Mouse (Mus musculus): ENCODE results near the gene Terb2. TPM values are rescaled to one million over a fixed set of nuclear protein-coding genes. Genes with fewer than 3 reads are reported as not detected.
"Not testable (repeated sequence)": the region's sequence is repeated elsewhere in the genome, so short reads cannot be mapped to it uniquely, and the experiment has no call there.

The Terb2 gene
- polyA plus RNA-seq, 1 experiment from 2014 or later, result not detected

GRCm38 (mm10) chr2:122217075-122217474 lies 31.0 kb downstream of the Terb2 start:
- not testable (repeated sequence) for H3K9ac ChIP-seq; H3K27me3 ChIP-seq; H3K9me3 ChIP-seq (replicated peaks); H3K27ac ChIP-seq; H3K36me3 ChIP-seq; ATAC-seq (replicated peaks; ENCODE audit: low FRiP score); H3K4me1 ChIP-seq; H3K4me3 ChIP-seq (replicated peaks); H3K4me2 ChIP-seq
- 92% methylated on average over 4 of the region's 4 CpGs for WGBS

GRCm38 (mm10) chr2:122218234-122218633 lies 32.2 kb downstream of the Terb2 start:
- H3K9me3 ChIP-seq (replicated peaks), result no peaks in the 10 kb centered on the region
- no peaks in the 10 kb centered on the region for H3K4me1 ChIP-seq
- WGBS, result 45% methylated on average over 2 of the region's 2 CpGs

GRCm38 (mm10) chr2:122221378-122221777 lies 35.3 kb downstream of the Terb2 start:
- Histone ChIP-seq H3K4me2 (no peak overlapping the region), H3K4me1 (no peaks in the 10 kb centered on the region), H3K4me3 (replicated peaks) (no peak overlapping the region), H3K9ac (no peak overlapping the region), H3K27ac (no peak overlapping the region), H3K27me3 (no peaks in the 10 kb centered on the region), H3K36me3 (no peaks in the 10 kb centered on the region), H3K9me3 (replicated peaks) (no peaks in the 10 kb centered on the region)
- 61% methylated on average over 4 of the region's 4 CpGs for WGBS
- ATAC-seq (replicated peaks; ENCODE audit: low FRiP score), result no peak

More at GRCm38 (mm10) chr2:122218234-122218633, 32.2 kb downstream of the Terb2 start:
- Histone ChIP-seq H3K27me3 (no peaks in the 10 kb centered on the region), H3K9ac (no peak overlapping the region), H3K36me3 (no peaks in the 10 kb centered on the region), H3K4me3 (replicated peaks) (no peak overlapping the region), H3K4me2 (no peak overlapping the region), H3K27ac (no peak overlapping the region)
- no peak for ATAC-seq (replicated peaks; ENCODE audit: low FRiP score)

GRCm38 (mm10) chr2:122221798-122222197 lies 35.7 kb downstream of the Terb2 start:
- Histone ChIP-seq H3K27ac (no peak overlapping the region), H3K4me2 (no peak overlapping the region)
- WGBS, result 23% methylated on average over 5 of the region's 5 CpGs

GRCm38 (mm10) chr2:122222272-122222671 lies 36.2 kb downstream of the Terb2 start:
- Histone ChIP-seq H3K9me3 (replicated peaks) (no peaks in the 10 kb centered on the region), H3K4me1 (no peaks in the 10 kb centered on the region), H3K4me3 (replicated peaks) (no peak overlapping the region), H3K4me2 (no peak overlapping the region), H3K27me3 (no peaks in the 10 kb centered on the region), H3K27ac (no peak overlapping the region), H3K9ac (no peak overlapping the region), H3K36me3 (no peaks in the 10 kb centered on the region)
- no peak for ATAC-seq (replicated peaks; ENCODE audit: low FRiP score)
- WGBS, result 81% methylated on average over 5 of the region's 5 CpGs

More at GRCm38 (mm10) chr2:122221798-122222197, 35.7 kb downstream of the Terb2 start:
- ATAC-seq (replicated peaks; ENCODE audit: low FRiP score), result no peak
- H3K27me3 ChIP-seq, result no peaks in the 10 kb centered on the region
- H3K4me3 ChIP-seq (replicated peaks), result no peak overlapping the region
- no peaks in the 10 kb centered on the region for H3K36me3 ChIP-seq
- H3K9ac ChIP-seq, result no peak overlapping the region
- no peaks in the 10 kb centered on the region for H3K4me1 ChIP-seq
- no peaks in the 10 kb centered on the region for H3K9me3 ChIP-seq (replicated peaks)

- no peak for ATAC-seq (replicated peaks; ENCODE audit: low FRiP score)
- H3K4me1 ChIP-seq, result no peaks in the 10 kb centered on the region
- H3K4me2 ChIP-seq, result no peak overlapping the region
- no peaks in the 10 kb centered on the region for H3K27me3 ChIP-seq
- no peak overlapping the region for H3K4me3 ChIP-seq (replicated peaks)
- no peaks in the 10 kb centered on the region for H3K9me3 ChIP-seq (replicated peaks)
- H3K9ac ChIP-seq, result no peak overlapping the region
- no peak overlapping the region for H3K27ac ChIP-seq
- no peaks in the 10 kb centered on the region for H3K36me3 ChIP-seq
These were observed 37.6 kb downstream of the Terb2 start for GRCm38 (mm10) chr2:122223654-122224053.

- WGBS, result 84% methylated on average over 6 of the region's 6 CpGs
- H3K27ac ChIP-seq, result no peak overlapping the region
- ATAC-seq (replicated peaks; ENCODE audit: low FRiP score), result no peak
These were observed 44.3 kb downstream of the Terb2 start for GRCm38 (mm10) chr2:122230395-122230794.

GRCm38 (mm10) chr2:122231616-122232015 lies 45.5 kb downstream of the Terb2 start:
- no peaks in the 10 kb centered on the region for H3K27me3 ChIP-seq
- no peak overlapping the region for H3K4me3 ChIP-seq (replicated peaks)
- H3K27ac ChIP-seq, result no peak overlapping the region
- no peak overlapping the region for H3K9ac ChIP-seq
- WGBS, result 91% methylated on average over 9 of the region's 9 CpGs
- ATAC-seq (replicated peaks; ENCODE audit: low FRiP score), result no peak
- H3K4me1 ChIP-seq, result peaks cover 14% of the 10 kb centered on the region
- no peaks in the 10 kb centered on the region for H3K36me3 ChIP-seq
- no peaks in the 10 kb centered on the region for H3K9me3 ChIP-seq (replicated peaks)
- H3K4me2 ChIP-seq, result no peak overlapping the region

More at GRCm38 (mm10) chr2:122230395-122230794, 44.3 kb downstream of the Terb2 start:
- Histone ChIP-seq H3K4me1 (peaks cover 11% of the 10 kb centered on the region), H3K9me3 (replicated peaks) (no peaks in the 10 kb centered on the region), H3K9ac (no peak overlapping the region), H3K27me3 (no peaks in the 10 kb centered on the region), H3K4me3 (replicated peaks) (no peak overlapping the region), H3K36me3 (no peaks in the 10 kb centered on the region), H3K4me2 (no peak overlapping the region)

GRCm38 (mm10) chr2:122233341-122233740 lies 47.3 kb downstream of the Terb2 start:
- Histone ChIP-seq H3K36me3 (no peaks in the 10 kb centered on the region), H3K9me3 (replicated peaks) (no peaks in the 10 kb centered on the region), H3K4me1 (peaks cover 14% of the 10 kb centered on the region), H3K27ac (no peak overlapping the region), H3K27me3 (no peaks in the 10 kb centered on the region), H3K4me2 (peak overlapping the region; percentile 93), H3K4me3 (replicated peaks) (peak overlapping the region; percentile 67; the same call in 1 of the 2 replicates), H3K9ac (no peak overlapping the region)
- 52% methylated on average over 5 of the region's 5 CpGs for WGBS
- ATAC-seq (replicated peaks; ENCODE audit: low FRiP score), result no peak

GRCm38 (mm10) chr2:122233759-122234557 lies 47.9 kb downstream of the Terb2 start:
- H3K27me3 ChIP-seq, result no peaks in the 10 kb centered on the region
- no peaks in the 10 kb centered on the region for H3K9me3 ChIP-seq (replicated peaks)
- WGBS, result 5% methylated on average over 26 of the region's 26 CpGs

GRCm38 (mm10) chr2:122234611-122235288 lies 48.7 kb downstream of the Terb2 start, which contains the start of gene Sord:
TSS of gene Sord (plus strand) at chr2:122234749.
- Histone ChIP-seq H3K4me1 (peaks cover 14% of the 10 kb centered on the region), H3K9ac (peak within 1 kb of the TSS; percentile 55), H3K36me3 (no peaks in the 10 kb centered on the region), H3K9me3 (replicated peaks) (no peaks in the 10 kb centered on the region), H3K4me2 (peak within 1 kb of the TSS; percentile 93), H3K27me3 (no peaks in the 10 kb centered on the region), H3K27ac (peak within 1 kb of the TSS; percentile 78), H3K4me3 (replicated peaks) (peak within 1 kb of the TSS; percentile 67)
- ATAC-seq (replicated peaks; ENCODE audit: low FRiP score), result peak; percentile 96
- WGBS, result under 1% methylated on average over 35 of the region's 35 CpGs

More at GRCm38 (mm10) chr2:122233759-122234557, 47.9 kb downstream of the Terb2 start:
- H3K4me3 ChIP-seq (replicated peaks), result peak overlapping the region; percentile 67
- H3K9ac ChIP-seq, result peak overlapping the region; percentile 55
- peak overlapping the region; percentile 78 for H3K27ac ChIP-seq
- peaks cover 14% of the 10 kb centered on the region for H3K4me1 ChIP-seq
- no peaks in the 10 kb centered on the region for H3K36me3 ChIP-seq
- peak overlapping the region; percentile 93 for H3K4me2 ChIP-seq
- peak; percentile 3 for ATAC-seq (replicated peaks; ENCODE audit: low FRiP score)

GRCm38 (mm10) chr2:122235425-122235824 lies 49.4 kb downstream of the Terb2 start:
- Histone ChIP-seq H3K9me3 (replicated peaks) (no peaks in the 10 kb centered on the region), H3K36me3 (no peaks in the 10 kb centered on the region), H3K27ac (no peak overlapping the region), H3K4me2 (peak overlapping the region; percentile 93), H3K4me3 (replicated peaks) (peak overlapping the region; percentile 67), H3K27me3 (no peaks in the 10 kb centered on the region), H3K4me1 (peaks cover 14% of the 10 kb centered on the region), H3K9ac (no peak overlapping the region)
- WGBS, result 79% methylated on average over 2 of the region's 2 CpGs
- ATAC-seq (replicated peaks; ENCODE audit: low FRiP score), result no peak

All from kidney, embryonic 15.5 days (tissue).